Mouse (Mus musculus): Measurements from ENCODE around the gene Cd84. TPM values are rescaled to one million over a fixed set of nuclear protein-coding genes. Genes with fewer than 3 reads are reported as not detected.

Gene Cd84
- total and polyA plus RNA-seq, 2 experiments from 2014 or later: 1.2 to 1.7 TPM

GRCm38 (mm10) chr1:171816991-171817390, 22.5 kb upstream of the Cd84 start:
- ATAC-seq (no peak), DNase-seq (ENCODE audit: low spot score) (no peak)
- 86% methylated on average over 4 of the region's 4 CpGs for WGBS
- Histone ChIP-seq H3K27me3 (ENCODE audit: insufficient read depth, low read length) (no peaks in the 10 kb centered on the region), H3K4me3 (ENCODE audit: low read length) (no peak overlapping the region), H3K9ac (replicated peaks; ENCODE audit: low read length) (no peak overlapping the region), H3K36me3 (ENCODE audit: insufficient read depth, low read length) (no peaks in the 10 kb centered on the region), H3K4me1 (ENCODE audit: insufficient read depth, low read length) (no peaks in the 10 kb centered on the region), H3K9me3 (ENCODE audit: low read length) (no peaks in the 10 kb centered on the region), H3K4me2 (ENCODE audit: low read depth, low read length) (no peak overlapping the region), H3K27ac (no peak overlapping the region)
- TF ChIP-seq CTCF (IDR thresholded peaks at IDR 0.05; ENCODE audit: low read depth): no peak

- no peak overlapping the region for H3K9ac ChIP-seq (replicated peaks; ENCODE audit: low read length)
- no peaks in the 10 kb centered on the region for H3K27me3 ChIP-seq (ENCODE audit: insufficient read depth, low read length)
- no peaks in the 10 kb centered on the region for H3K9me3 ChIP-seq (ENCODE audit: low read length)
- ATAC-seq: no peak
- DNase-seq (ENCODE audit: low spot score): no peak
- no peak overlapping the region for H3K4me2 ChIP-seq (ENCODE audit: low read depth, low read length)
- no peaks in the 10 kb centered on the region for H3K36me3 ChIP-seq (ENCODE audit: insufficient read depth, low read length)
- 29% methylated on average over 1 of the region's 1 CpGs for WGBS
- H3K27ac ChIP-seq: no peak overlapping the region
- TF ChIP-seq CTCF (IDR thresholded peaks at IDR 0.05; ENCODE audit: low read depth): no peak
- H3K4me3 ChIP-seq (ENCODE audit: low read length): no peak overlapping the region
- no peaks in the 10 kb centered on the region for H3K4me1 ChIP-seq (ENCODE audit: insufficient read depth, low read length)
Measured at GRCm38 (mm10) chr1:171821331-171821730, 18.2 kb upstream of the Cd84 start.

GRCm38 (mm10) chr1:171825462-171825861, 14.0 kb upstream of the Cd84 start:
- no peaks in the 10 kb centered on the region for H3K27me3 ChIP-seq (ENCODE audit: insufficient read depth, low read length)
- DNase-seq (ENCODE audit: low spot score) (peak; percentile 4), ATAC-seq (no peak)
- H3K27ac ChIP-seq: no peak overlapping the region
- no peaks in the 10 kb centered on the region for H3K36me3 ChIP-seq (ENCODE audit: insufficient read depth, low read length)
- H3K9ac ChIP-seq (replicated peaks; ENCODE audit: low read length): no peak overlapping the region
- 32% methylated on average over 4 of the region's 4 CpGs for WGBS
- no peaks in the 10 kb centered on the region for H3K9me3 ChIP-seq (ENCODE audit: low read length)
- no peak overlapping the region for H3K4me3 ChIP-seq (ENCODE audit: low read length)
- H3K4me1 ChIP-seq (ENCODE audit: insufficient read depth, low read length): no peaks in the 10 kb centered on the region
- peak; percentile 55 for TF ChIP-seq CTCF (IDR thresholded peaks at IDR 0.05; ENCODE audit: low read depth)
- H3K4me2 ChIP-seq (ENCODE audit: low read depth, low read length): no peak overlapping the region

- Histone ChIP-seq H3K9ac (replicated peaks; ENCODE audit: low read length) (no peak overlapping the region), H3K27me3 (ENCODE audit: insufficient read depth, low read length) (no peaks in the 10 kb centered on the region), H3K4me1 (ENCODE audit: insufficient read depth, low read length) (no peaks in the 10 kb centered on the region), H3K4me2 (ENCODE audit: low read depth, low read length) (no peak overlapping the region), H3K36me3 (ENCODE audit: insufficient read depth, low read length) (no peaks in the 10 kb centered on the region), H3K9me3 (ENCODE audit: low read length) (no peaks in the 10 kb centered on the region), H3K27ac (no peak overlapping the region), H3K4me3 (ENCODE audit: low read length) (no peak overlapping the region)
- TF ChIP-seq CTCF (IDR thresholded peaks at IDR 0.05; ENCODE audit: low read depth): peak; percentile 77
- DNase-seq (ENCODE audit: low spot score): peak; percentile 54
- no peak for ATAC-seq
Measured at GRCm38 (mm10) chr1:171826164-171826563, 13.3 kb upstream of the Cd84 start.

- Histone ChIP-seq H3K4me2 (ENCODE audit: low read depth, low read length) (no peak overlapping the region), H3K36me3 (ENCODE audit: insufficient read depth, low read length) (no peaks in the 10 kb centered on the region), H3K27me3 (ENCODE audit: insufficient read depth, low read length) (no peaks in the 10 kb centered on the region), H3K9ac (replicated peaks; ENCODE audit: low read length) (no peak overlapping the region), H3K4me3 (ENCODE audit: low read length) (no peak overlapping the region), H3K9me3 (ENCODE audit: low read length) (no peaks in the 10 kb centered on the region), H3K4me1 (ENCODE audit: insufficient read depth, low read length) (no peaks in the 10 kb centered on the region), H3K27ac (no peak overlapping the region)
- DNase-seq (ENCODE audit: low spot score) (no peak), ATAC-seq (no peak)
- TF ChIP-seq CTCF (IDR thresholded peaks at IDR 0.05; ENCODE audit: low read depth): 0 out of 2 replicates have a peak, but pooled peaks have one; percentile 19
Measured at GRCm38 (mm10) chr1:171827674-171828073, 11.8 kb upstream of the Cd84 start.

- H3K27me3 ChIP-seq (ENCODE audit: insufficient read depth, low read length): no peaks in the 10 kb centered on the region
- WGBS: 85% methylated on average over 4 of the region's 4 CpGs
- no peaks in the 10 kb centered on the region for H3K36me3 ChIP-seq (ENCODE audit: insufficient read depth, low read length)
- H3K27ac ChIP-seq: no peak overlapping the region
- H3K9ac ChIP-seq (replicated peaks; ENCODE audit: low read length): no peak overlapping the region
- H3K4me3 ChIP-seq (ENCODE audit: low read length): no peak overlapping the region
- no peaks in the 10 kb centered on the region for H3K9me3 ChIP-seq (ENCODE audit: low read length)
- ATAC-seq (no peak), DNase-seq (ENCODE audit: low spot score) (no peak)
- H3K4me1 ChIP-seq (ENCODE audit: insufficient read depth, low read length): no peaks in the 10 kb centered on the region
- no peak overlapping the region for H3K4me2 ChIP-seq (ENCODE audit: low read depth, low read length)
- TF ChIP-seq CTCF (IDR thresholded peaks at IDR 0.05; ENCODE audit: low read depth): no peak
Measured at GRCm38 (mm10) chr1:171840450-171841023, 1.0 kb downstream of the Cd84 start.

- no peak overlapping the region for H3K9ac ChIP-seq (replicated peaks; ENCODE audit: low read length)
- DNase-seq (ENCODE audit: low spot score) (no peak), ATAC-seq (no peak)
- TF ChIP-seq CTCF (IDR thresholded peaks at IDR 0.05; ENCODE audit: low read depth): no peak
- H3K27ac ChIP-seq: no peak overlapping the region
- no peak overlapping the region for H3K4me3 ChIP-seq (ENCODE audit: low read length)
- no peaks in the 10 kb centered on the region for H3K27me3 ChIP-seq (ENCODE audit: insufficient read depth, low read length)
- no peaks in the 10 kb centered on the region for H3K4me1 ChIP-seq (ENCODE audit: insufficient read depth, low read length)
- no peaks in the 10 kb centered on the region for H3K36me3 ChIP-seq (ENCODE audit: insufficient read depth, low read length)
- 74% methylated on average over 5 of the region's 5 CpGs for WGBS
- H3K4me2 ChIP-seq (ENCODE audit: low read depth, low read length): no peak overlapping the region
- no peaks in the 10 kb centered on the region for H3K9me3 ChIP-seq (ENCODE audit: low read length)
Measured at GRCm38 (mm10) chr1:171845035-171845754, 5.7 kb downstream of the Cd84 start.

All from hindbrain, postnatal 0 days (tissue).